Mouse (Mus musculus) liver, embryonic 14.5 days (tissue): ENCODE data around the gene Med27.
A peak's percentile ranks its signal among the peaks of the same experiment; 100 is the strongest.

Source experiments
- CTCF ChIP-seq: IDR thresholded peaks from 2 replicates; pipeline ENCODE4 v1.5.1; 2016; ENCODE audit warnings: antibody characterized with exemption, low read depth, control low read depth
- EP300 ChIP-seq: IDR thresholded peaks from 2 replicates; pipeline ENCODE4 v1.6.1; 2016; ENCODE audit warnings: antibody characterized with exemption, low read depth

GRCm38 (mm10) chr2:29472952-29473437 is 126.4 kb downstream of the Med27 start:
- TF ChIP-seq CTCF = 0 out of 2 replicates have a peak, but pooled peaks have one; percentile 9
- no peak for TF ChIP-seq EP300
